Mouse (Mus musculus): Measurements from ENCODE around the gene Efnb2.
A peak's percentile ranks its signal among the peaks of the same experiment; 100 is the strongest.

The Efnb2 gene

GRCm38 (mm10) chr8:8661103-8661758 lies at the start of gene Efnb2:
TSS of gene Efnb2 (minus strand) at chr8:8661242.
- DNase-seq (ENCODE audit: low spot score in 2 of 2), result peak; percentile 93 to 97

- DNase-seq (ENCODE audit: low spot score in 2 of 2), result no peak
Measured at GRCm38 (mm10) chr8:8704813-8705212, 43.8 kb upstream of the Efnb2 start.

- DNase-seq (ENCODE audit: low spot score in 2 of 2), result no peak
Measured at GRCm38 (mm10) chr8:8703668-8704067, 42.6 kb upstream of the Efnb2 start.

GRCm38 (mm10) chr8:8700821-8701220 lies 39.8 kb upstream of the Efnb2 start:
- DNase-seq (ENCODE audit: low spot score in 2 of 2), result no peak

GRCm38 (mm10) chr8:8700229-8700628 lies 39.2 kb upstream of the Efnb2 start:
- no peak for DNase-seq (ENCODE audit: low spot score in 2 of 2)

GRCm38 (mm10) chr8:8690146-8691092 lies 29.4 kb upstream of the Efnb2 start, which contains the start of gene Arglu1:
TSS of gene Arglu1 (minus strand) at chr8:8690521.
- peak; percentile 92 to 97 for DNase-seq (ENCODE audit: low spot score in 2 of 2)

- DNase-seq (ENCODE audit: low spot score in 2 of 2), result peak; percentile 39 to 50
Measured at GRCm38 (mm10) chr8:8689454-8690145, 28.6 kb upstream of the Efnb2 start.

GRCm38 (mm10) chr8:8688823-8689453 lies 27.9 kb upstream of the Efnb2 start:
- DNase-seq (ENCODE audit: low spot score in 2 of 2), result no peak

GRCm38 (mm10) chr8:8685517-8685916 lies 24.5 kb upstream of the Efnb2 start:
- DNase-seq (ENCODE audit: low spot score in 2 of 2), result no peak

- DNase-seq (ENCODE audit: low spot score in 2 of 2), result no peak
Measured at GRCm38 (mm10) chr8:8682697-8683096, 21.7 kb upstream of the Efnb2 start.

GRCm38 (mm10) chr8:8678236-8678635 lies 17.2 kb upstream of the Efnb2 start:
- DNase-seq (ENCODE audit: low spot score in 2 of 2), result no peak

GRCm38 (mm10) chr8:8674864-8675263 lies 13.8 kb upstream of the Efnb2 start:
- no peak for DNase-seq (ENCODE audit: low spot score in 2 of 2)

- DNase-seq (ENCODE audit: low spot score in 2 of 2), result peak; percentile 76 to 86
Measured at GRCm38 (mm10) chr8:8661759-8662138, 707 bp upstream of the Efnb2 start.

- DNase-seq (ENCODE audit: low spot score in 2 of 2), result no peak
Measured at GRCm38 (mm10) chr8:8660307-8661098, 539 bp downstream of the Efnb2 start.

- DNase-seq (ENCODE audit: low spot score in 2 of 2), result peak in 1 of 2 experiments; percentile 67
Measured at GRCm38 (mm10) chr8:8659503-8660306, 1.3 kb downstream of the Efnb2 start.

GRCm38 (mm10) chr8:8658426-8659224 lies 2.4 kb downstream of the Efnb2 start:
- peak; percentile 70 to 83 for DNase-seq (ENCODE audit: low spot score in 2 of 2)

GRCm38 (mm10) chr8:8657692-8658355 lies 3.2 kb downstream of the Efnb2 start:
- DNase-seq (ENCODE audit: low spot score in 2 of 2), result no peak

GRCm38 (mm10) chr8:8656578-8657441 lies 4.2 kb downstream of the Efnb2 start:
- no peak for DNase-seq (ENCODE audit: low spot score in 2 of 2)

Measured in urinary bladder, adult 18-20 months (tissue).